Comparison of ENCODE assay signal across 10 mouse cellular contexts in the genomic region with DNA sequence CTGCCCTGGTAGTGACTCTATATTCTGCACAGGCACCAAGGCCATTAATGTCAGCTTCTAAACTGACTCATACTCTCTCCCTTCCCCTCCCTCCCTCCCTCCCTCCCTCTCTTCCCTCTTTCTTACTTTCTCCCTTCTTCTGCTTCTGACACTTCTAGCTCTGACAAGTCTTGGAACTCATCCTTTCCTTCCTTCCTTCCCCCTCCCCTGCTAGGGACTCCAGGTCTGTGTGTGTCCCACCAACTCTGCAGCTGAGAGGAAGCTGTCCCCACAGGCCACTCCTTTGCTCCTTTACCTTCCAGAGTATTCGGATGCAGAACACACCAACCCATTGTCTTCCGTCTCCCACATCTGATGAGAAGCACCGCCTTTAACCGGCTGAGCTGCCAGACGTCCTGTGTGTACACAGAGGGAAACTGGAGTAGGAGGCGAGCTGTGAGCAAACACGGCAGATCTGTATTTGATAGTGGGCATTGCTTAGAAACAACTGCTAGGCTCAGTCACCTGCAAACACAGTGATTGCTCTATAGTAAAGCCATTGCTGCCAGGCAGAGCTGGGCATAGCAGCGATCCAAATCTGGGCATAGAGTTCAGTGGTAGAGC. TPM values are rescaled to one million over a fixed set of nuclear protein-coding genes. Genes with fewer than 3 reads are reported as not detected.
A peak's percentile ranks its signal among the peaks of the same experiment; 100 is the strongest.
DNase-seq lines count a peak whose midpoint lies in the region; ATAC-seq and TF ChIP-seq lines count a peak whose summit lies in the region.
"Had no signal": no experiment of that assay in that cellular context is flagged by ENCODE, and none has a peak within 500 bp of the region (broad histone marks: within the 10 kb centered on the region; RNA-seq: fewer than 3 reads in every experiment).

No protein-coding gene starts in this region.

- no peak overlapping the region for H3K9ac ChIP-seq in kidney, postnatal 0 days (ENCODE audit: low read depth, low read length)
- no peak overlapping the region for H3K9ac ChIP-seq in intestine, embryonic 14.5 days (ENCODE audit: low read length)

- no peaks in the 10 kb centered on the region for H3K9me3 ChIP-seq in kidney, postnatal 0 days (replicated peaks; ENCODE audit: low read length)
- no peaks in the 10 kb centered on the region for H3K9me3 ChIP-seq in intestine, embryonic 14.5 days (ENCODE audit: control insufficient read depth, low read length)

- TF ChIP-seq POLR2A in testis, adult 2 months (IDR thresholded peaks at IDR 0.05; ENCODE audit: control insufficient read depth, low read depth, low read length): no peak

- no peaks in the 10 kb centered on the region for H3K27me3 ChIP-seq in kidney, postnatal 0 days (ENCODE audit: insufficient read depth, low read length)
- H3K27me3 ChIP-seq in testis, adult 2 months (ENCODE audit: control insufficient read depth, insufficient read depth, low read length): no peaks in the 10 kb centered on the region
- H3K27me3 ChIP-seq in intestine, embryonic 14.5 days (replicated peaks; ENCODE audit: control insufficient read depth, insufficient read depth, low read length): no peaks in the 10 kb centered on the region

- ATAC-seq in kidney, postnatal 0 days (replicated peaks; ENCODE audit: low FRiP score, low read depth): no peak
- peak; percentile 38 for ATAC-seq in intestine, embryonic 14.5 days (replicated peaks; ENCODE audit: low FRiP score, low TSS enrichment, low read depth)
- ATAC-seq: forebrain, embryonic 16.5 days had no signal

- 0 out of 2 replicates have a peak overlapping the region, but pooled peaks have one; percentile 31 for H3K27ac ChIP-seq in kidney, postnatal 0 days
- H3K27ac ChIP-seq in testis, adult 2 months (ENCODE audit: control insufficient read depth, insufficient read depth, low read depth, low read length): peak overlapping the region; percentile 36; the same call in 1 of the 2 replicates
- H3K27ac ChIP-seq in intestine, embryonic 14.5 days (ENCODE audit: low read depth): no peak overlapping the region

- H3K36me3 ChIP-seq in kidney, postnatal 0 days (ENCODE audit: insufficient read depth, low read length): no peaks in the 10 kb centered on the region
- no peaks in the 10 kb centered on the region for H3K36me3 ChIP-seq in testis, adult 2 months (ENCODE audit: control insufficient read depth, insufficient read depth, low read length)
- H3K36me3 ChIP-seq in intestine, embryonic 14.5 days (ENCODE audit: control insufficient read depth, insufficient read depth, low read length): no peaks in the 10 kb centered on the region

- no peak overlapping the region for H3K4me2 ChIP-seq in kidney, postnatal 0 days (ENCODE audit: low read length)
- no peak overlapping the region for H3K4me2 ChIP-seq in intestine, embryonic 14.5 days (ENCODE audit: low read length)
- H3K4me2 ChIP-seq: heart, embryonic 11.5 days had no signal

- TF ChIP-seq CTCF in kidney, postnatal 0 days (IDR thresholded peaks at IDR 0.05; ENCODE audit: low read depth): no peak
- TF ChIP-seq CTCF in testis, adult 2 months (IDR thresholded peaks at IDR 0.05; ENCODE audit: control insufficient read depth, insufficient read depth, insufficient replicate concordance, low read depth, low read length): no peak

- peaks cover 19% of the 10 kb centered on the region for H3K4me1 ChIP-seq in kidney, postnatal 0 days (replicated peaks; ENCODE audit: insufficient read depth, low read length)
- H3K4me1 ChIP-seq in testis, adult 2 months (ENCODE audit: control insufficient read depth, insufficient read depth, low read length): peaks cover 10% of the 10 kb centered on the region
- H3K4me1 ChIP-seq in intestine, embryonic 14.5 days (replicated peaks; ENCODE audit: control insufficient read depth, insufficient read depth, low read length): peaks cover 12% of the 10 kb centered on the region

- no peak for DNase-seq in kidney, postnatal 0 days (ENCODE audit: low spot score)
- DNase-seq in kidney, postnatal 10 days: no peak
- no peak for DNase-seq in testis, postnatal 14 days (ENCODE audit: low spot score)
- DNase-seq in intestine, embryonic 14.5 days (ENCODE audit: low spot score): peak; percentile 65
- DNase-seq in cerebellum, adult 11 months: no peak
- DNase-seq in left cerebral cortex, adult 8-10 months (ENCODE audit: low spot score in 2 of 2): no peak
- DNase-seq: layer of hippocampus, postnatal 36 days had no signal

- 16% methylated on average over 8 of the region's 8 CpGs for WGBS in kidney, postnatal 0 days
- 16% methylated on average over 8 of the region's 8 CpGs for WGBS in intestine, embryonic 14.5 days

- no peak overlapping the region for H3K4me3 ChIP-seq in kidney, postnatal 0 days (replicated peaks; ENCODE audit: low read depth, low read length)
- H3K4me3 ChIP-seq in testis, adult 2 months (ENCODE audit: control insufficient read depth, low read depth, low read length): no peak overlapping the region
- no peak overlapping the region for H3K4me3 ChIP-seq in intestine, embryonic 14.5 days (ENCODE audit: low read depth, low read length)

RNA-seq across cellular contexts. Expression of a gene that starts 1.8 kb away (rescaled TPM):
- 15.1 and 15.2 TPM in 2 replicates for polyA plus RNA-seq in kidney, postnatal 0 days (2015; fragmentation: Nextera tagmentation; extraction: Ambion mirVana)
- polyA plus RNA-seq in testis, adult 2 months (2012; rRNA removed): 56.3 and 57.5 TPM in 2 replicates
- polyA plus RNA-seq in intestine, embryonic 14.5 days (2014; fragmentation: Nextera tagmentation; extraction: Ambion mirVana): 11.6 and 12.8 TPM in 2 replicates
- 10 to 100 TPM; 31.9 to 33.7 (median 32.4) TPM for total RNA-seq in left cerebral cortex, adult 8-10 months (2022)

RNA-seq across cellular contexts. Expression of a gene that starts 38.0 kb away (rescaled TPM):
- polyA plus RNA-seq in kidney, postnatal 0 days (2015; fragmentation: Nextera tagmentation; extraction: Ambion mirVana): 22.3 and 23.5 TPM in 2 replicates
- 15.7 and 15.8 TPM in 2 replicates for polyA plus RNA-seq in testis, adult 2 months (2012; rRNA removed)
- polyA plus RNA-seq in intestine, embryonic 14.5 days (2014; fragmentation: Nextera tagmentation; extraction: Ambion mirVana): 22.2 and 22.9 TPM in 2 replicates
- total RNA-seq in left cerebral cortex, adult 8-10 months (2022): 10 to 100 TPM; 65.4 to 71.4 (median 69.0) TPM
